Mouse (Mus musculus): ENCODE data around the gene Vmn1r199. TPM values are rescaled to one million over a fixed set of nuclear protein-coding genes. Genes with fewer than 3 reads are reported as not detected.

The Vmn1r199 gene
- 1 to 10 TPM in 1 of 2 experiments, not detected in 1; 2.2 TPM for polyA plus RNA-seq (2017; shearing (Covaris generic))

GRCm38 (mm10) chr13:22379518-22379917, at the start of gene Vmn1r199:
TSS of gene Vmn1r199 (plus strand) at chr13:22379818.

GRCm38 (mm10) chr13:22350064-22350463, 29.6 kb upstream of the Vmn1r199 start, which contains the start of gene Vmn1r198:
TSS of gene Vmn1r198 (plus strand) at chr13:22350364.

GRCm38 (mm10) chr13:22390073-22390472, 10.5 kb downstream of the Vmn1r199 start, which contains the start of gene Vmn1r200:
TSS of gene Vmn1r200 (plus strand) at chr13:22390373.

Other genes starting within 250 kb of the Vmn1r199 start
- gene Vmn1r191, start 195.8 kb upstream of the Vmn1r199 start, polyA plus RNA-seq (2017; shearing (Covaris generic)): under 1 TPM in 1 of 2 experiments, not detected in 1; 0.06 TPM
- gene Vmn1r192, start 188.7 kb upstream of the Vmn1r199 start, polyA plus RNA-seq (2017; shearing (Covaris generic)): not detected
- gene Vmn1r193, start 156.7 kb upstream of the Vmn1r199 start, polyA plus RNA-seq (2017; shearing (Covaris generic)): under 1 TPM; 0.06 to 0.42 TPM
- gene Vmn1r194, start 135.6 kb upstream of the Vmn1r199 start, polyA plus RNA-seq (2017; shearing (Covaris generic)): not detected
- under 1 TPM in 1 of 2 experiments, not detected in 1; 0.66 TPM for gene Vmn1r195, start 109.3 kb upstream of the Vmn1r199 start, polyA plus RNA-seq (2017; shearing (Covaris generic))
- gene Vmn1r196, start 89.9 kb upstream of the Vmn1r199 start, polyA plus RNA-seq (2017; shearing (Covaris generic)): not detected
- under 1 TPM; 0.07 to 0.15 TPM for gene Vmn1r197, start 55.2 kb upstream of the Vmn1r199 start, polyA plus RNA-seq (2017; shearing (Covaris generic))
- under 1 TPM; 0.10 to 0.34 TPM for gene Vmn1r198, start 29.5 kb upstream of the Vmn1r199 start, polyA plus RNA-seq (2017; shearing (Covaris generic))
- under 1 TPM; 0.10 to 0.93 TPM for gene Vmn1r200, start 10.6 kb downstream of the Vmn1r199 start, polyA plus RNA-seq (2017; shearing (Covaris generic))
- under 1 TPM; 0.04 to 0.06 TPM for gene Vmn1r201, start 92.1 kb downstream of the Vmn1r199 start, polyA plus RNA-seq (2017; shearing (Covaris generic))
- under 1 TPM in 1 of 2 experiments, not detected in 1; 0.06 TPM for gene Vmn1r202, start 125.6 kb downstream of the Vmn1r199 start, polyA plus RNA-seq (2017; shearing (Covaris generic))
- gene Vmn1r203, start 138.3 kb downstream of the Vmn1r199 start, polyA plus RNA-seq (2017; shearing (Covaris generic)): under 1 TPM; 0.16 to 0.28 TPM
- not detected for gene Vmn1r204, start 173.4 kb downstream of the Vmn1r199 start, polyA plus RNA-seq (2017; shearing (Covaris generic))
- not detected for gene Vmn1r205, start 213.2 kb downstream of the Vmn1r199 start, polyA plus RNA-seq (2017; shearing (Covaris generic))
- not detected for gene Vmn1r206, start 244.4 kb downstream of the Vmn1r199 start, polyA plus RNA-seq (2017; shearing (Covaris generic))

Data from inflammation-experienced regulatory T-cells (primary cell).